Mouse (Mus musculus): ENCODE data around the gene Ogfr. TPM values are rescaled to one million over a fixed set of nuclear protein-coding genes. Genes with fewer than 3 reads are reported as not detected.

Gene Ogfr
- total RNA-seq (2023) = 86.5 TPM

DNA sequence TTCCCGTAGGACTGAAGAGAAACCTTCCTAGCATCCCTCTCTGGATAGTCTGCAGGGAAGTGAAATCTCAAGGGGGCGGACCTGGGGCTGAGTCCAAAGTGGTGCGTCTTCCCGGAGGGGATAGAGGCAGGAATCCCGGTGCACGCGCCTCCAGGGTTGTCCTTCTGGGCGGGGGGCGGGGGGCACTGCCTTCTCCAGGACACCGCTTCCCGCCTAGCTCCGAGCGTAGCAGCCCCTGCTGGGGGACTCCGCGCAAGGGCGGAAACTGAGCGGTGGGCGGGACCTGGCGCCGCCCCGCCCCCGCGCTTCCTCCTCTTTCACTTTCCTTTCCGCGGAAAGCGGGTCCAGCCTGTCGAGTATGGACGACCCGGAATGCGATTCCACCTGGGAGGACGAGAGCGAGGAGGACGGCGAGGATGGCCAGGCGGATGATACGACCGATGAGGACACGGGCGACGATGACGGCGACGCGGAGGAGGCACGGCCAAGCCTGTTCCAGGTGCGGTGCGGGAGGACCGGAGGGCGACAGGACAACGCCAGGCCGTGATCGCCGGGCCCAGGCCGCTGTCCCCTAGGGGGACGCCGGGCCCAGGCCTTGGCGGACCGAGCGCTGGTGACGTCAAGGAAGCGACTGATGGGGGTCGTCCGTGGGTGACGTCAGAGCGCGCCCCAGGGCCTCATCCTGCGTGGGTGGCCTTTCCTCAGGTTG lies at the start of gene Ogfr:
Gene Ogfr, plus strand, starts transcription at position 123 of the 709 bp plus-strand sequence.

GRCm38 (mm10) chr2:180581002-180581401 lies 8.0 kb upstream of the Ogfr start, which contains the start of gene Mrgbp:
Gene Mrgbp, plus strand, starts transcription at chr2:180581304.

GRCm38 (mm10) chr2:180597490-180597889 lies 8.4 kb downstream of the Ogfr start, which contains the start of gene Col9a3:
Gene Col9a3, plus strand, starts transcription at chr2:180597790.

DNA sequence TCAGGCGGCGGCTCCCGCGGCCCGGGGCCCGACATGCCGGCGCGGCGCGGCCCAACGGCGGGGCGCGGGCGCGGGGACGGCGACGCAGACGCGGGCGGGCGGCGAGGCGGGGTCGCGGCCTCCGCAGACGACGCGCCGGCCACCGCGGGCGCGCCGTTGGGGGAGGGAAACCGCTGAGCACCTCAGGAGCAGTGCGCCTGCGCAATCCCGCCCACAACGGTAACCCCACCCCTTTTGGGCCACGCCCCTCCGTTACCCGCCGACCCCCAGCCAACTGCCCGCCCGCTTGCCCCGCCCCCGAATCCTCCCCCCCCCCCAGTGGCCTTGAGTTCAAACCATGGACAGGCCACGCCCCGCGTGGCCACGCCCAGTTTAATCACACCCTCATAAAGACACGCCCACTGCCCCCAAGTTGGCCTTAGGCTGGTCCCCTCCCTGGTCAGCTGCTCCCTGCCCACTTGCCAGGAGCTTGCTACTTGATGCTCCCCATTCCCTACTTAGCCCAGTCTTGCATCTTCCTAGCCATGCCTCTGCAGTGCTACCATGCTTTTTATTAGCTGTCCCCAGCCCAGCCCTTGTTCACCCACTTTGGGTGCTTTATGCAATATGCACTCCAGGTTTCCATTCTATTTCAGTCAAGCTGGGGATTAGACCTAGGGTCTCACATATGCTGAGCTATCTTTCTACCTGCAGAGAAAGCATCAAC lies 53.7 kb downstream of the Ogfr start, which contains the start of gene Tcfl5:
Gene Tcfl5, minus strand, starts transcription at position 154 of the 706 bp plus-strand sequence.

Other genes with a start within 250 kb of the Ogfr start
- 8.4 TPM for gene Slco4a1, start 133.0 kb upstream of the Ogfr start, total RNA-seq (2023)
- not detected for gene Ntsr1, start 89.3 kb upstream of the Ogfr start, total RNA-seq (2023)
- 44.3 TPM for gene Mrgbp, start 7.9 kb upstream of the Ogfr start, total RNA-seq (2023)
- gene Col9a3, start 8.5 kb downstream of the Ogfr start, total RNA-seq (2023) = 3.6 TPM
- not detected for gene Tcfl5, start 53.5 kb downstream of the Ogfr start, total RNA-seq (2023)
- 101 TPM for gene Dido1, start 120.8 kb downstream of the Ogfr start, total RNA-seq (2023)
- gene Gid8, start 120.9 kb downstream of the Ogfr start, total RNA-seq (2023) = 52.0 TPM
- gene Slc17a9, start 136.0 kb downstream of the Ogfr start, total RNA-seq (2023) = 52.9 TPM
- not detected for gene Bhlhe23, start 187.7 kb downstream of the Ogfr start, total RNA-seq (2023)